Mouse (Mus musculus): Measurements from ENCODE around the gene Skida1. TPM values are rescaled to one million over a fixed set of nuclear protein-coding genes. Genes with fewer than 3 reads are reported as not detected.
A peak's percentile ranks its signal among the peaks of the same experiment; 100 is the strongest.
"Not testable (repeated sequence)": the region's sequence is repeated elsewhere in the genome, so short reads cannot be mapped to it uniquely, and the experiment has no call there.

The Skida1 gene
- 0.22 and 0.46 TPM in 2 replicates for polyA plus RNA-seq (2012; rRNA removed)

DNA sequence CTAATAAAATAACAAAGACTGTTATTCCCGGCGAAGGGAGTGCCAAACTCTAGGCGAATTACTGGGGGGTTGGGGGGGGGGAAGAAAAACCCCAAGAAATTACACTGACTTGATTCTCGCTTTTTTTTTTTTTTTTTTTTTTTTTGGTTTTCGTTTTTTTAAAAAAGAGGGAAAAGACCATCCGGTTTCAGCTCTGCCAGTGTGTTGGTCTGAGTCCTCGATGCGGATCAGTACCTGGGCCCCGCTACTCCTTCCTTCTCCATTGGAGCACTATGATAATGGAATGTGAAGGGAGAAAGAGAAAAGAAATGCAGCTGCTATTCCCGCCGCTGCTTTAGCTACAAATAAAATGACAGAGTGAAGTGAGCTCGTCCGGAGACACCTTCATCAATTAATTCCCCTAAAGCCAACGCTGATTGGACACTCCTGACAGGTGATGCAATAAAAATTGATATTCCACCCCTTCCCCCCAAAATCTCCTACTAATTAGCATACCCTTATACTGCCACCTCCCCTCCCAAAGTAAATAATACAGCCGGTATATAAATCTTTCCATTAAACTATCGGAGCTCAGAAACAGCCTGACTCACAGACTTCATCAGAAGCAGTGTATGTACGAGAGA, at the start of gene Skida1:
Gene Skida1, minus strand, starts transcription at position 599 of the 623 bp plus-strand sequence.
- H3K27ac ChIP-seq (ENCODE audit: insufficient read depth, low read length), result peak within 1 kb of the TSS; percentile 3; the same call in 1 of the 2 replicates
- H3K27me3 ChIP-seq (ENCODE audit: control insufficient read depth, insufficient read depth, low read length), result peaks cover 21% of the 10 kb centered on the region
- H3K4me3 ChIP-seq (ENCODE audit: extremely low read depth, insufficient read depth, insufficient read length), result peak within 1 kb of the TSS; percentile 57
- peaks cover 9% of the 10 kb centered on the region; the same call in 1 of the 2 replicates for H3K4me1 ChIP-seq (ENCODE audit: control insufficient read depth, insufficient read depth, insufficient read length)
- TF ChIP-seq POLR2A (IDR thresholded peaks at IDR 0.05; ENCODE audit: low read depth, low read length), result no peak
- no peak for TF ChIP-seq CTCF (IDR thresholded peaks at IDR 0.05; ENCODE audit: extremely low read depth, insufficient read depth, insufficient read length, insufficient replicate concordance)
- no peak for DNase-seq (ENCODE audit: low read depth in 1 of 2, low spot score in 2 of 2)
- no peaks in the 10 kb centered on the region for H3K36me3 ChIP-seq (ENCODE audit: control insufficient read depth, insufficient read depth, low read length)
- 5% methylated on average over 17 of the region's 17 CpGs for WGBS

DNA sequence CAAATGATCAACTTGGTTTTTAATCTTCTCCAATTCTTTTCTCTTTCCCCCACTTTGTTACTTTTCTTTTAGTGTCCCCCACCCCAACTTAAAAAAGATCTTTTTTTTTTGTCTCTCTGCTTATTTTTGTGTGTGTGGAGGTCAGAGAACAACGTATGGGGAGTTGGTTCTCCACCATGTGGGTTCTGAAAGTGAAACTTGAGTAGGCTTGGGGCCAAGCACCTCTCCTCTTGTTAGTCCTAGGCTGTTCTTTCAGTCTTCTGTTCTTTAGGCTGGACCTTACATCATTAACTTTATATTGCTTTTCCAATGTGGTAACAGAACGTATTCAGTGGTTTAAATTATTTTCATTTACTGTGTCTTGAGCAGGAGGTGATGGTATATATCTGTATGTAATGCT, 47.0 kb upstream of the Skida1 start:
- H3K27ac ChIP-seq (ENCODE audit: insufficient read depth, low read length), result no peak overlapping the region
- DNase-seq (ENCODE audit: low read depth in 1 of 2, low spot score in 2 of 2), result no peak
- no peaks in the 10 kb centered on the region for H3K27me3 ChIP-seq (ENCODE audit: control insufficient read depth, insufficient read depth, low read length)
- TF ChIP-seq POLR2A (IDR thresholded peaks at IDR 0.05; ENCODE audit: low read depth, low read length) (no peak), CTCF (IDR thresholded peaks at IDR 0.05; ENCODE audit: extremely low read depth, insufficient read depth, insufficient read length, insufficient replicate concordance) (no peak)
- H3K36me3 ChIP-seq (ENCODE audit: control insufficient read depth, insufficient read depth, low read length), result peaks cover 2% of the 10 kb centered on the region; the same call in 1 of the 2 replicates
- H3K4me3 ChIP-seq (ENCODE audit: extremely low read depth, insufficient read depth, insufficient read length), result no peak overlapping the region
- no peaks in the 10 kb centered on the region; the same call in none of the 2 replicates for H3K4me1 ChIP-seq (ENCODE audit: control insufficient read depth, insufficient read depth, insufficient read length)
- WGBS, result 38% methylated on average over 2 of the region's 2 CpGs

DNA sequence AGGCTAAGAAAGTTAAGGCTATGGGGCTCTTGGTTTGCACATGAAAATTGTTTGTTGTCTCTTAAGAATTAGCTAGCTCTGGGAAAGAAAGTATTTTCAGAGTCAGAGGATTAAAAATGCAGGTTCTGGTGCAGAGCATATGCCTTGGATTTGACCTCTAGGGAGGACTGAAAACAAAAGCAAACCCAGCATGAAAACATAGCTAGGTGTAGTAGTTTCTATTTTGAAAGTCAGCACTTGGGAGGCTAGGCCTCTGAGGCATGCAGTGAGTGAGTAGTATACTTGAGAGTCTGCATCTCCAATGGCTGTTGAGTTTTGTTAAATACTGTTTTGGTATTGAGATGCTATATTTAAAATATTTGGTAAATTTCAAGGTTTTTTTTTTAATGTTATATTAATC, 45.5 kb upstream of the Skida1 start:
- no peak overlapping the region for H3K4me3 ChIP-seq (ENCODE audit: extremely low read depth, insufficient read depth, insufficient read length)
- DNase-seq (ENCODE audit: low read depth in 1 of 2, low spot score in 2 of 2), result no peak
- no peaks in the 10 kb centered on the region for H3K27me3 ChIP-seq (ENCODE audit: control insufficient read depth, insufficient read depth, low read length)
- H3K4me1 ChIP-seq (ENCODE audit: control insufficient read depth, insufficient read depth, insufficient read length), result no peaks in the 10 kb centered on the region; the same call in none of the 2 replicates
- no peak for TF ChIP-seq CTCF (IDR thresholded peaks at IDR 0.05; ENCODE audit: extremely low read depth, insufficient read depth, insufficient read length, insufficient replicate concordance)
- TF ChIP-seq POLR2A (IDR thresholded peaks at IDR 0.05; ENCODE audit: low read depth, low read length), result no peak
- H3K36me3 ChIP-seq (ENCODE audit: control insufficient read depth, insufficient read depth, low read length), result peaks cover 8% of the 10 kb centered on the region
- no peak overlapping the region for H3K27ac ChIP-seq (ENCODE audit: insufficient read depth, low read length)

DNA sequence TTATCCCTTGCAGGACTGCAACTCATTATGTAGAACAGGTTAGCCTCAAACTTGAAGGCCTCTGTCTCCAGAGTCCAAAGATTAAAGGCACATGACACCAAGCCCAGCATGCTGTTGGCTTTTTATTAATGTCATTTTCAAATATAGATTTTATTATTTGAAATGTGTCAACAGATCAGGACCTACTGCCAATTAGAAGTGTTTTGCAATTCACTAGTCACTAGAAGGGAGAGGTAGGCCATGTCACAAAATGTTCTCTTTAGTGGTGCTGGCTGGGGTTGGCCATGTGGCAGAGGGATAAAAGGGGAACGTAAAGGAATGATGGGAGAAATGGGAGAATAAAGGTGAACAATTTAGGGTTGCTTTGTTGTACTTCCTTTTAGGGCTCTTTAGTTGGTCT, 45.0 kb upstream of the Skida1 start:
- Histone ChIP-seq H3K27ac (ENCODE audit: insufficient read depth, low read length) (no peak overlapping the region), H3K36me3 (ENCODE audit: control insufficient read depth, insufficient read depth, low read length) (peaks cover 10% of the 10 kb centered on the region), H3K4me3 (ENCODE audit: extremely low read depth, insufficient read depth, insufficient read length) (no peak overlapping the region), H3K27me3 (ENCODE audit: control insufficient read depth, insufficient read depth, low read length) (no peaks in the 10 kb centered on the region), H3K4me1 (ENCODE audit: control insufficient read depth, insufficient read depth, insufficient read length) (no peaks in the 10 kb centered on the region; the same call in none of the 2 replicates)
- DNase-seq (ENCODE audit: low read depth in 1 of 2, low spot score in 2 of 2), result no peak
- no peak for TF ChIP-seq POLR2A (IDR thresholded peaks at IDR 0.05; ENCODE audit: low read depth, low read length)
- 97% methylated on average over 1 of the region's 1 CpGs for WGBS

DNA sequence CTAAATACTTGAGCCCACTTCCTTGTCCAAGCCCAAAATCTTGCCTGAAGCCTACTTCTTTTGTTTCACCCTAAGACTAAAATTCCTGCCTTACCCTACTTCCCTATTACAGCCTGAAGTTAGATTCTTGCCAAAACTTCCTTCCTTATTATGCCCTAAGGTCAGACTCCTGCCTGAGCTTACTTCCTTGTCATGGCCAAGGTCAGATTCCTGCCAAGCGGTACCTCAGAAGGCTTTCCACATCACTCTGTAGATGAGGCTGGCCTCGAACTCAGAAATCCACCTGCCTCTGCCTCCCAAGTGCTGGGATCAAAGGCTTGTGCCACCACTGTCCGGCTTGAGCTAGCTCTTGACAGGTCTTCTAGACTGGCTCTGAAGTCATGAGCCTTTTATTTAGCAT, 38.8 kb upstream of the Skida1 start:
- not testable (repeated sequence) for H3K27me3 ChIP-seq (ENCODE audit: control insufficient read depth, insufficient read depth, low read length); H3K27ac ChIP-seq (ENCODE audit: insufficient read depth, low read length); H3K4me3 ChIP-seq (ENCODE audit: extremely low read depth, insufficient read depth, insufficient read length); H3K4me1 ChIP-seq (ENCODE audit: control insufficient read depth, insufficient read depth, insufficient read length); DNase-seq (ENCODE audit: low read depth in 1 of 2, low spot score in 2 of 2)
- 93% methylated on average over 3 of the region's 3 CpGs for WGBS
- peaks cover 25% of the 10 kb centered on the region for H3K36me3 ChIP-seq (ENCODE audit: control insufficient read depth, insufficient read depth, low read length)

DNA sequence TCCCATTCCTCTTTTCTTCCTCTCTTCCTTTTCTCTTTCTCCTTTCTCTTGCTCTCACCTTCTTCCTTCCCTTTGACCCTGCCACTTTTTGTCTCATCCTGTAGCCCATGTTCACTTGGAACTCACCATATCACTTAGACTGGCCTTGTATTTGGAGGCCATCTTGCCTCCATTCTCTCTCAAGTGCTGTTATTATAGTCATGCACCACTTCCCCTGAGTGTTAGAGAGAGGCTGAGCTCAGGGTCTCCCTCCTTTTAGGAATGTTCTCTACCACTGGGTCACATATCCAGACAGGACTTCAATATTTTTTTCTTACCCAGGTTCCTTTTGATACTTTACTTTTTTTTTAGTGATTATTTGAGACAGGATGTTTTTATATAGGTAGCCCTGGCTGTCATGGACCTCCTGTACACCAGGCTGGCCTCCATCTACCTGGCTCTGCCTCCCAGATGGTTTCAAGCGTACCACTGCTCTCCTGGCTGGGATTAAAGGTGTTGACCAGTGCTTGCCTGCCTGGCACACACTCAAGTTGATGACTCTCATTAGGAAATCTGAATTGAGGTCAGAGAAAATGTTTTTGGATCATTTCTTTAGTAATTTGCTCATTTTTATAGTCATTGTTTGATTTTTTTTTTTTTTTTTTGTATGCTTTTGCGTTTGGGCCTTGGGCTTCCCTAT, 31.5 kb upstream of the Skida1 start:
- Histone ChIP-seq H3K4me3 (ENCODE audit: extremely low read depth, insufficient read depth, insufficient read length) (no peak overlapping the region), H3K36me3 (ENCODE audit: control insufficient read depth, insufficient read depth, low read length) (peaks cover 12% of the 10 kb centered on the region), H3K27ac (ENCODE audit: insufficient read depth, low read length) (no peak overlapping the region), H3K4me1 (ENCODE audit: control insufficient read depth, insufficient read depth, insufficient read length) (no peaks in the 10 kb centered on the region), H3K27me3 (ENCODE audit: control insufficient read depth, insufficient read depth, low read length) (no peaks in the 10 kb centered on the region)
- TF ChIP-seq CTCF (IDR thresholded peaks at IDR 0.05; ENCODE audit: extremely low read depth, insufficient read depth, insufficient read length, insufficient replicate concordance) (no peak), POLR2A (IDR thresholded peaks at IDR 0.05; ENCODE audit: low read depth, low read length) (no peak)
- 92% methylated on average over 2 of the region's 2 CpGs for WGBS
- DNase-seq (ENCODE audit: low read depth in 1 of 2, low spot score in 2 of 2), result no peak

DNA sequence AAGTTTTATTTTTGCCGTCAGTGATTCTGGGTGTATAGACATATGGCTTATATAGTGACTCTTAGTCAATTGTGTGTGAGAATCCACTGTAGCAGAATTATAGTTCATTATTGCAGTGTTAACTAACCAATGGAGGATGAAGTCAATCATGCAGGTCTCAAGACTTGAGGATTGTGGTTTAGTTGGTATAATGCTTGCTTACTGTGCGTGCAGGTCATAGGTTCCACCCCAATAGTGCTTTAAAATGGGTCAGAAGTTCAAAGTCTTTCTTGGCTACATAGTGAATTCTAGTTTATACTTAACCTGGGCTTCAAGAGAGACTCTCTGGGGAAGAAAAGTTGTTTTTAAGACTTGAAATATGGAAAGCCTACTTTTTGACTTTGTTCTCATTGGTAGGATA, 23.1 kb upstream of the Skida1 start:
- DNase-seq (ENCODE audit: low read depth in 1 of 2, low spot score in 2 of 2), result no peak
- WGBS, result 89% methylated on average over 2 of the region's 2 CpGs
- H3K4me1 ChIP-seq (ENCODE audit: control insufficient read depth, insufficient read depth, insufficient read length), result no peaks in the 10 kb centered on the region
- no peaks in the 10 kb centered on the region for H3K27me3 ChIP-seq (ENCODE audit: control insufficient read depth, insufficient read depth, low read length)
- TF ChIP-seq CTCF (IDR thresholded peaks at IDR 0.05; ENCODE audit: extremely low read depth, insufficient read depth, insufficient read length, insufficient replicate concordance) (no peak), POLR2A (IDR thresholded peaks at IDR 0.05; ENCODE audit: low read depth, low read length) (no peak)
- H3K4me3 ChIP-seq (ENCODE audit: extremely low read depth, insufficient read depth, insufficient read length), result no peak overlapping the region
- peaks cover 7% of the 10 kb centered on the region for H3K36me3 ChIP-seq (ENCODE audit: control insufficient read depth, insufficient read depth, low read length)
- no peak overlapping the region for H3K27ac ChIP-seq (ENCODE audit: insufficient read depth, low read length)

Measured in spleen, adult 2 months (tissue).